Mouse (Mus musculus) MEL (cell line): ENCODE results near the gene Fbxo36. TPM values are rescaled to one million over a fixed set of nuclear protein-coding genes. Genes with fewer than 3 reads are reported as not detected.

Experiments used
- DNase-seq: peaks from one replicate; pipeline ENCODE4 v3.0.0; 2011; ENCODE audit warnings: low read depth, low spot score
- H3K27ac ChIP-seq: 2 replicates; pipeline ENCODE4 v1.5.1; 2012; ENCODE audit warnings: low read depth, mild to moderate bottlenecking, control low read depth, low read length, moderate library complexity; ENCODE audit not compliant: control insufficient read depth
- H3K27me3 ChIP-seq, 2 experiments: fragments of 150-350 bp in 1 of 2; sonication (generic) in 1 of 2; 2 replicates each; pipeline ENCODE4 v1.6.1; 2012; ENCODE audit warnings: low read length in 2 of 2, mild to moderate bottlenecking in 2 of 2, improper control_type of control experiment in 1 of 2, moderate library complexity in 1 of 2; ENCODE audit not compliant: insufficient read depth in 2 of 2, control insufficient read depth in 1 of 2
- H3K36me3 ChIP-seq, 2 experiments: 2 replicates each; pipeline ENCODE4 v1.6.1; 2012 to 2014; ENCODE audit warnings: low read length in 2 of 2, improper control_type of control experiment in 1 of 2, inconsistent platforms in 1 of 2, mild to moderate bottlenecking in 1 of 2; ENCODE audit not compliant: insufficient read depth in 2 of 2, control insufficient read depth in 1 of 2
- H3K4me1 ChIP-seq, 2 experiments: fragments of 150-350 bp in 1 of 2; sonication (generic) in 1 of 2; 2 replicates each; pipeline ENCODE4 v1.6.1; 2012; ENCODE audit warnings: low read length in 2 of 2, improper control_type of control experiment in 1 of 2, mild to moderate bottlenecking in 1 of 2; ENCODE audit not compliant: insufficient read depth in 2 of 2, control insufficient read depth in 1 of 2
- H3K4me3 ChIP-seq, 2 experiments: fragments of 150-350 bp in 1 of 2; sonication (generic) in 1 of 2; 2 replicates each; pipeline ENCODE4 v1.5.1; 2012; ENCODE audit warnings: low read depth in 2 of 2, low read length in 2 of 2, mild to moderate bottlenecking in 2 of 2, moderate library complexity in 2 of 2, control low read depth in 1 of 2, improper control_type of control experiment in 1 of 2; ENCODE audit not compliant: control insufficient read depth in 1 of 2, insufficient read depth in 1 of 2
- H3K79me2 ChIP-seq: 2 replicates; pipeline ENCODE4 v1.6.1; 2012; ENCODE audit warnings: mild to moderate bottlenecking, low read length, moderate library complexity; ENCODE audit not compliant: control insufficient read depth, poor library complexity, insufficient read depth
- H3K9ac ChIP-seq: 2 replicates; pipeline ENCODE4 v1.6.1; 2012; ENCODE audit warnings: low read depth, mild to moderate bottlenecking, control low read depth, low read length, moderate library complexity; ENCODE audit not compliant: control insufficient read depth, poor library complexity, severe bottlenecking
- H3K9me3 ChIP-seq: fragments of 150-350 bp; sonication (generic); replicated peaks from 2 replicates; pipeline ENCODE4 v1.6.1; 2012; ENCODE audit warnings: mild to moderate bottlenecking, low read length, improper control_type of control experiment, moderate library complexity; ENCODE audit not compliant: insufficient read depth
- CHD2 ChIP-seq: IDR thresholded peaks from 2 replicates; pipeline ENCODE4 v1.6.1; 2011; ENCODE audit warnings: low read length, improper control_type of control experiment
- CTCF ChIP-seq, 3 experiments: IDR thresholded peaks in 2 of 3; conservative IDR thresholded peaks in 1 of 3; 2 replicates each; pipeline ENCODE4 v1.5.1; 2011 to 2012; ENCODE audit warnings: low read length in 3 of 3, low read depth in 2 of 3, mild to moderate bottlenecking in 2 of 3, improper control_type of control experiment in 1 of 3, inconsistent platforms in 1 of 3, mixed read lengths in 1 of 3, moderate library complexity in 1 of 3; ENCODE audit not compliant: control insufficient read depth in 1 of 3, insufficient read depth in 1 of 3, poor library complexity in 1 of 3, severe bottlenecking in 1 of 3
- E2F4 ChIP-seq: IDR thresholded peaks from 2 replicates; pipeline ENCODE4 v1.6.1; 2011; ENCODE audit warnings: low read depth, low read length, improper control_type of control experiment, borderline replicate concordance
- EP300 ChIP-seq, 2 experiments: IDR thresholded peaks; 2 replicates each; pipeline ENCODE4 v1.6.1; 2011; ENCODE audit warnings: improper control_type of control experiment in 2 of 2, low read length in 2 of 2, low read depth in 1 of 2, mild to moderate bottlenecking in 1 of 2
- MAFK ChIP-seq: IDR thresholded peaks from 2 replicates; pipeline ENCODE4 v1.6.1; 2011; ENCODE audit warnings: low read depth, mild to moderate bottlenecking, low read length, improper control_type of control experiment, borderline replicate concordance
- MEF2A ChIP-seq: IDR thresholded peaks from 2 replicates; pipeline ENCODE4 v1.6.1; 2014; ENCODE audit warnings: low read depth, mild to moderate bottlenecking, inconsistent platforms, low read length, improper control_type of control experiment; ENCODE audit not compliant: poor library complexity, insufficient replicate concordance, severe bottlenecking; ENCODE audit errors: extremely low read depth
- MYB ChIP-seq: IDR thresholded peaks from 2 replicates; pipeline ENCODE4 v1.6.1; 2011; ENCODE audit warnings: mild to moderate bottlenecking, low read depth, low read length, improper control_type of control experiment
- POLR2A ChIP-seq, 2 experiments: IDR thresholded peaks; 2 replicates each; pipeline ENCODE4 v1.6.1; 2011 to 2012; ENCODE audit warnings: low read length in 2 of 2, mild to moderate bottlenecking in 2 of 2, control low read depth in 1 of 2, improper control_type of control experiment in 1 of 2, low read depth in 1 of 2, moderate library complexity in 1 of 2; ENCODE audit not compliant: control insufficient read depth in 1 of 2, insufficient read depth in 1 of 2, poor library complexity in 1 of 2
- POLR2AphosphoS2 ChIP-seq: IDR thresholded peaks from 2 replicates; pipeline ENCODE4 v1.6.1; 2011; ENCODE audit warnings: low read length, improper control_type of control experiment
- TAL1 ChIP-seq: IDR thresholded peaks from 2 replicates; pipeline ENCODE4 v1.6.1; 2012; ENCODE audit warnings: mild to moderate bottlenecking, inconsistent platforms, low read length, moderate library complexity, mixed read lengths
- TCF12 ChIP-seq: IDR thresholded peaks from 2 replicates; pipeline ENCODE4 v1.6.1; 2014; ENCODE audit warnings: low read depth, mild to moderate bottlenecking, inconsistent platforms, low read length, improper control_type of control experiment, moderate library complexity
- polyA plus RNA-seq, 2 experiments: library from polyadenylated mRNA; stranded (reverse) in 1 of 2; unstranded in 1 of 2; fragments of >175 nt in 1 of 2; fragments of >200 nt in 1 of 2; gene quantifications; 2 replicates each; pipeline versions ENCODE4 v1.2.1 to v1.2.4; 2012; ENCODE audit warnings: low replicate concordance in 2 of 2, low read depth in 1 of 2; ENCODE audit not compliant: insufficient read length in 2 of 2, insufficient read depth in 1 of 2, missing spikeins in 1 of 2
- total RNA-seq: library from RNA; depleted of rRNA; stranded (reverse); fragments of 300-350 nt; gene quantifications from 2 replicates; pipeline ENCODE4 v1.2.3, GENCODE M21; 2012; rRNA removed

Gene Fbxo36
- total and polyA plus RNA-seq, 3 experiments = 2.5 to 2.9 TPM; not detected in 1

DNA sequence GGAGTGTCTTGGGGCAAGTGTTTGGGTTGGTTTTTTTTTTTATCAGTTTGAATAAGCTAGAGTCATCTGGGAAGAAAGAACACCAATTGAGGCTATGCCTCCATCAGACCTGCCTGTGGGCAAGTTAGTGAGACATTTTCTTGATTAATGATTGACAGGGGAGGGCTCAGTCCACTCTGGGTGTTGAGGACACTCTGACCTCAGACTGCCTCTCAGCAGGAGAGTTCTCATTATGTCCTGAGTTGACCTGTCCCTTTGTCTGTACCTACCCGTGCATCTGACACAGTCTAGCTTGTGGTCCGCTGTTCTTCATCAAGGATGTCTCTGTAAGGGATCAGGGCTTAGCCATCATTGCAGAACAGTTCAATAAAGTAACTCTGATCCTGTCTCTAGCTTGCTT, 107.7 kb downstream of the Fbxo36 start:
- Histone ChIP-seq H3K36me3 (no peaks in the 10 kb centered on the region), H3K79me2 (no peaks in the 10 kb centered on the region), H3K27me3 (no peaks in the 10 kb centered on the region), H3K27ac (no peak overlapping the region), H3K4me3 (no peak overlapping the region), H3K9me3 (no peaks in the 10 kb centered on the region), H3K4me1 (no peaks in the 10 kb centered on the region), H3K9ac (no peak overlapping the region)
- no peak for TF ChIP-seq CTCF (IDR thresholded peaks at IDR 0.05 in 2 of 3, conservative IDR thresholded peaks at IDR 0.05 in 1 of 3; ENCODE audit: control insufficient read depth in 1 of 3, insufficient read depth in 1 of 3, low read depth in 2 of 3, low read length in 3 of 3, poor library complexity in 1 of 3, severe bottlenecking in 1 of 3)
- TF ChIP-seq POLR2AphosphoS2 = no peak
- TF ChIP-seq MEF2A = no peak
- TF ChIP-seq TAL1 = no peak
- no peak for TF ChIP-seq E2F4
- no peak for TF ChIP-seq MYB
- TF ChIP-seq POLR2A (IDR thresholded peaks at IDR 0.05; ENCODE audit: control insufficient read depth in 1 of 2, insufficient read depth in 1 of 2, low read depth in 1 of 2, low read length in 2 of 2, poor library complexity in 1 of 2) = no peak
- TF ChIP-seq TCF12 = no peak
- no peak for TF ChIP-seq MAFK
- TF ChIP-seq EP300 (IDR thresholded peaks at IDR 0.05; ENCODE audit: low read depth in 1 of 2, low read length in 2 of 2) = no peak
- TF ChIP-seq CHD2 = no peak
- no peak for DNase-seq

Other genes with a start within 250 kb of the Fbxo36 start
- gene Dner, start 143.6 kb upstream of the Fbxo36 start, total RNA-seq = not detected in 2 replicates
- not detected for gene Dner, start 143.6 kb upstream of the Fbxo36 start, polyA plus RNA-seq
- 94.3 and 116 TPM in 2 replicates for gene Trip12, start 675 bp downstream of the Fbxo36 start, total RNA-seq
- gene Trip12, start 675 bp downstream of the Fbxo36 start, polyA plus RNA-seq = 100 to 1,000 TPM; 133 to 134 TPM
- gene Slc16a14, start 95.3 kb downstream of the Fbxo36 start, total RNA-seq = not detected in 2 replicates
- not detected for gene Slc16a14, start 95.3 kb downstream of the Fbxo36 start, polyA plus RNA-seq